Mouse (Mus musculus): Measurements from ENCODE around the gene Ssh1.
A peak's percentile ranks its signal among the peaks of the same experiment; 100 is the strongest.

Gene Ssh1

GRCm38 (mm10) chr5:113993031-113993486 lies 635 bp downstream of the Ssh1 start:
- peak in 1 of 2 experiments; percentile 66 for DNase-seq

GRCm38 (mm10) chr5:113992339-113992831 lies 1.3 kb downstream of the Ssh1 start:
- peak in 1 of 2 experiments; percentile 69 for DNase-seq

- DNase-seq = no peak
Observed at GRCm38 (mm10) chr5:113991141-113991540, 2.6 kb downstream of the Ssh1 start.

- DNase-seq = no peak
Observed at GRCm38 (mm10) chr5:113990593-113990992, 3.1 kb downstream of the Ssh1 start.

DNA sequence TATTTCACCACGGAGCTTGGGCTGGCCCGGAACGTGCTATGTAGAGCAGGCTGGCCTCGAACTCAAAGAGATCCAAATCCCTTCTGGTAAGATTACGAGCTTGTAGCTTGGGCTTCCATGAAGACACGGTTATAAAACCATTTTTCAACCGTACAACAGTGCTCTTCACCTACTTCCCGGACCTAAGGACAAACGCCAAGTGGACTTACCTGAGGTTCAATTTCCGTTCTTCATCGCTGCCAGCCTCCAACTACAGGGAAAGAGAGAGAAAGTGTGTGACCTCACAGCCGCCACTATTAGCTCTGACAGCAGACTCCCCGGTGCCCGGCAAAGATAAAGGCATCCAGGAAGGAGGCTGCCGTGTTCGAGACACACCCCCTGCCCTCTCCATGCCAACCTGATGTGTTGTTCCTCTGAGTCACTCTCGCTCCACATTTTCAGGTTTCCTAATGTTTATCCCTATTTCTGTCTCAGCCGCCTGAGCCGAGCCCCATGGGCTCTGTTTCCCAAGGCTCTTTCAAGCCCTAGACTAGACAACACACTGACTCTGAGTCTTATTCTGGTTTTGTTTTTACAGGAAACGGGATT lies 4.2 kb downstream of the Ssh1 start:
- DNase-seq = no peak

GRCm38 (mm10) chr5:113986182-113986961 lies 7.3 kb downstream of the Ssh1 start:
- DNase-seq = peak; percentile 87 to 91

DNA sequence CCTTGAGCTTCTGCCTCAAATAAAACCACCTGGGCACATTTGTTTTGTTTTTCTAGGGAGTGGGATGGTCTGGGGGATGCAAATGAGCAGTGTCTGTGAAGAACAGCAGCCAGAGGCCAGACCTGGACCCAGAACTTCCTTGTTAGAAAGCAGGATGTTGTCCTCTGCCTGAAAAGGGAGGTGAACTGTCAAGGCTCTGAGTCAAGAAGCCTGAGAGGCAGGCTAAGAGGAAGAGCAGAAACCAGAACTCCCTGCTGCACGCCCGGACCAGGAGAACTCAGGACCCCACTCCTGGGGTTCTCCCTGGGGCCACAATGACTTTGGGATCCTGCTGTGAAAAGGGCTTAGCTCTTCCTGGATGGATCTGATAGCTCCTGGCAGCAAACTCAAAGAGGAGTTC lies 8.0 kb downstream of the Ssh1 start:
- DNase-seq = no peak

- DNase-seq = no peak
Observed at GRCm38 (mm10) chr5:113984025-113984740, 9.5 kb downstream of the Ssh1 start.

- no peak for DNase-seq
Observed at GRCm38 (mm10) chr5:113983541-113983940, 10.2 kb downstream of the Ssh1 start.

GRCm38 (mm10) chr5:113981843-113982242 lies 11.9 kb downstream of the Ssh1 start:
- no peak for DNase-seq

GRCm38 (mm10) chr5:113981171-113981570 lies 12.5 kb downstream of the Ssh1 start:
- no peak for DNase-seq

GRCm38 (mm10) chr5:113980511-113980910 lies 13.2 kb downstream of the Ssh1 start:
- DNase-seq = no peak

DNA sequence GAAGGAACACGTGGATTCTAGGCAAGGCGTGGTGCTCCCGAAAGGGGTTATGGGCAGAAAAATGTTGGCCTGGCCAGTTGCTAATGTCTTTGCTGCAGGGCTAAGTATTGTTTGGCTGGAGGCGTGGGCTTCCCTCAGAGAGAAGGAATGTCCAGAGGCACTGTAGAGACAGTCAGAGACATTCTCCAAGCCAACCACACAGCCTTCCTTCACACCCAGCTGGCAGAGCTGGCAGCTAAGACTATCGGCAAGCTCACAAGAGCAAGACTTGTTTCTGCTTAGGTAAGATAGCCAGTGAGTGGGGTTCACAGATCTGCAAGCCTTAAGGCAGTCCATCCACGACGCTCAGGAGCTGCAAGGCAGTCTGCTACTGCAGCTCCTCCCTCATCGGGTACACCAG lies 16.4 kb downstream of the Ssh1 start:
- DNase-seq = no peak

DNA sequence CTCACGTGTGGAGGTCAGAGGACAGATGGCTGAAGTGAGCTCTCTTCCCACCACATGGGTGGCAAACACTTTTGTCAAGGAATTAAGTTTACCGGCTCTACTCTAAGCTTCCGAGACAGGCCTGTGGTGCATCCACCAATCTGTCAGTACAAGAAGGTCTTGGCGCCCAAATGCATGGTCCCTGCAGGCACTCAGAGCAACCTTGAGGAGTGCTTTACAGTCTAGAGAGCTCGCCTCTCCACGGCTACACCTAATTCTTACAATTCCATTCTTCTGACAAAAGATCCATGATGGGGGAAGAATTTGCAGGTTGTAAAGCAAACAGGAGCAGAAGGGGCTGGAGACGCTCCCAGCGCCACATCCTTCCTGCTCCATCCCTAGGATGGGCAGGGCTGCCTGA lies 17.1 kb downstream of the Ssh1 start:
- DNase-seq = no peak

GRCm38 (mm10) chr5:113975538-113976215 lies 18.0 kb downstream of the Ssh1 start:
- peak; percentile 83 to 84 for DNase-seq

DNA sequence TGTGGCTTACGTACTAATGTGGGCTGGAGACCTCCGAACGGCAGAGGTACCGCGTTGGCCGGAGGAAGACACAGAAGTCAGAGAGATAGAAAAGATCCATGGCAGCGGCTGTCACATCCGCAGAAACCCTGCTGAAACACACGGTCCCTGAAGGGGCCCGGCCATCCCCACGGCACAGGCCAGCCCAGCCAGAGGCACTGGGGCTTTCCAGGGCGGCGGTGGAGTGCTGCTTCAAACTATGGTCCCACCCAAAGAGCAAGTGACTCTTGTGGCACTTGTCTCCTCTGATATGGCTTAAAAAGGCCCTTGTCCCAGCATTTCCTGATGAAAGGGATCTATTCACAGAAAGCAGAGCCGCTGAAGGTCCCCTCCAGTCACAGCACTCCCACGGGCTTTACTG lies 19.1 kb downstream of the Ssh1 start:
- no peak for DNase-seq

DNA sequence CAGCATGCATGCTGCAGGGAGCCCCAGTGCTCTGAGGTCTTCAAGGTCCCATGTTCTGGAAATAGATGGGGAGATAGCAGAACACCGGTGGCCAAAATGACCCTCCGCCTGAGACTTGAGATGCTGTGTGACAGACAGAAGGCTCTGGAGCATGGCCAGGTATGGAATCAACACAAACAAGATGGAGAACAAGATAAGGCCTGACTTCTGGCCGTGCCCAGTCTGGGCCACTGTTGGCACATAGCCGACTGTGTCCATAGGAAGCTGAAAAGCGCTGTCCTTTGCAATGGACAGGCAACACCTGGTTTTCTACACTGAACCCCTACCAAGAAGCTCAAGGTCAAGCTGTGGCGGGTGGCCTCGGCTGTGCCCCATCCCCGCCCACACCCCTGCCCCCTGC lies 19.9 kb downstream of the Ssh1 start:
- DNase-seq = peak in 1 of 2 experiments; percentile 54

DNA sequence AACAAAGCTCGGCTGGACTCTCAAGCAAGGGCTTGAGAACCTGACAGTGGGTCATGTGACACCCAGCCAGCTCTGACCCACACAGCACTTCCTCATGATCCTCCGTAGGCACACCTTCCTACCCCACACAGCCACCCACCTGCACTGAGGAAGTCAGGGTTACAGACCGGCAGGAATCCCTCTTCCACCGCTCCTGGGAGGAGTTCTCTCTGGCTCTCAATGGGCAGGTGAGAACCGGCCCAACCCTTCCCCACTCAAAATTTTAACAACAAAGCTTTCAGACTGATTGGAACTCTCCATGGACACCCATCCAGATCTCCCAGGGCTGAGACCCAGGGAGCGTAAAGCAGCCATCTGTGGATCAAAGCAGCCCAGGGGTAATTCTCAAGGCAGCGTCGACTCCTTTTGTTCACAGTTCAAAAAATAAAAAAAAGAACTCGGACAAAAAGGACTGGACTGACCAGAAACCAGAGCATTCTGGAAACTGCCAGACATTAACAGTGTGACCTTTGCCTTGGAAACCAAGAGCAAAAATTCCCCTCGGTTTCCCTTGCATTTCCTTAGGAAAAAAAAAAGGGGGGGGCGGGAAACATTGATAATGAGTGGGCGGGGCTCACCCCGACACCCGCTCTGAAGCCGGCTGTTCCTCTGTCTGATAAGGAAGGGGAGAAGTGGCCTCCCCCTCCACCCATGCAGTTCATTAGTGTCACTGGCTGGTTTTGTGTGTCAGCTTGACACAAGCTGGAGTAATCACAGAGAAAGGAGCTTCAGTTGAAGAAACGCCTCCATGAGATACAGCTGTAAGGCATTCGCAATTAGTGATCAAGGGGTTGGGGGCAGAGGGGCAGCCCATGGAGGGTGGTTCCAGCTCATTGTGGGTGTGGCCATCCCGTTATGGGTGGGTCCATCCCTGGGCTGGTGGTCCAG lies 20.8 kb downstream of the Ssh1 start:
- peak; percentile 66 to 79 for DNase-seq

DNA sequence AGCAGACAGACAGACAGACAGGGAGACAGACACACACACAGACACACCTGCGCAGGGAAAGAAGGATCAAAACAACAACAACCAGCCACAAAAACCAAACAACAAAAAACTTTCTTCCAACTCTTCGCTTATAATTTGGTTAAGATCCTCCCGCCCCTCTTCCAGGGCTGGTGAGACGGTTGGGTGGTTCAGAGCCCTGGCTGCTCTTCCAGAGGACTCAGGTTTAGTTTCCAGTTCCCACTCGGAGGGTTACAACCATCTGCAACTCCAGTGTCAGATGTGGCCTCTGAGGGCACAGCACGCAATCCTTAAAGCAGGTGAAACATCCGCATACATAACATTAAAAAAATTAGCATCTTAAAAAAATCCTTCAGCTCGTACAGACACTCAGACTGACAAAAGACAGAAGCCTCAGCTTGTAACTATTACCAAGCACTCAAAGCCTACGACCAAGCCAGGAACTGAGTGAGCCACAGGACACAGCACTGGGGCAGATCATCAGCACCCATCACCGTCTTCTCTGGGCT lies 22.2 kb downstream of the Ssh1 start:
- DNase-seq = peak; percentile 55 to 60

GRCm38 (mm10) chr5:113968371-113968770 lies 25.3 kb downstream of the Ssh1 start:
- DNase-seq = peak; percentile 82

- DNase-seq = no peak
Observed at GRCm38 (mm10) chr5:113966452-113967150, 27.1 kb downstream of the Ssh1 start.

Data from kidney, postnatal 36 days (tissue).